Mouse (Mus musculus) fibroblast of lung, adult 2 months (primary cell): ENCODE results near the gene Pick1.
"Not testable (repeated sequence)": the region's sequence is repeated elsewhere in the genome, so short reads cannot be mapped to it uniquely, and the experiment has no call there.

Experiments used
- DNase-seq: peaks from one replicate; pipeline ENCODE4 v3.0.0-alpha.2; 2011; ENCODE audit warnings: low read depth

Gene Pick1

DNA sequence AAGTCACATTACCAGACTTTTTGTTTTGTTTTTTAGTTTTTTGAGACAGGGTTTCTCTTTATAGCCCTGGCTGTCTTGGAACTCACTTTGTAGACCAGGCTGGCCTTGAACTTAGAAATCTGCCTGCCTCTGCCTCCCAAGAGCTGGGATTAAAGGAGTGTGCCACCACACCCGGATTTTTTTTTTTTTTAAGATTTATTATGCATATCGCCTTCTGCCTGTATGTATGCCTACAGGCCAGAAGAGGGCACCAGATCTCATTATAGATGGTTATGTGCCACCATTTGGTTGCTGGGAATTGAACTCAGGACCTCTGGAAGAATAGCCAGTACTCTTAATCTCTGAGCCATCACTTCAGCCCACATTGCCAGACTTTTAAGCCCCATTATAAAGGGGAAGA, 3.2 kb upstream of the Pick1 start:
- not testable (repeated sequence) for DNase-seq

DNA sequence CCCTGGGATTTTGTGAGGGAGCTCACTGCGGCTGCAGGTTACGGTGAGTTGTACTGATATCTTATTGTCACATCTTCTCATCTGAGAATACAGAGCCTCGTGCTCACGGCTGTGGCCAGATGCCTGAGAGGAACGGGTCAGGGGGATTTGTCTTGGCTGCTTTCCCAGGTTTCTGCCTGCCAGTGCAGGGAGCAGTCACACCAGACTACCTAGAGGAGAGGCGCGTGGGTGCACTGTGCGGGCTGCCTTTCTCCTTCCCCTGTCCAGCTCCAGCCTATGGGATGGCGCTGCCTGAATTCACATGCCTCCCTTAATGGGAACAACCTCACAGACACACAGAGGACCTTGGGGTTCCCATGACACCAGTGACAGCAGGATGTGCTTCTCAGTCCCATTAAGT, 6.3 kb downstream of the Pick1 start:
- DNase-seq, result no peak

DNA sequence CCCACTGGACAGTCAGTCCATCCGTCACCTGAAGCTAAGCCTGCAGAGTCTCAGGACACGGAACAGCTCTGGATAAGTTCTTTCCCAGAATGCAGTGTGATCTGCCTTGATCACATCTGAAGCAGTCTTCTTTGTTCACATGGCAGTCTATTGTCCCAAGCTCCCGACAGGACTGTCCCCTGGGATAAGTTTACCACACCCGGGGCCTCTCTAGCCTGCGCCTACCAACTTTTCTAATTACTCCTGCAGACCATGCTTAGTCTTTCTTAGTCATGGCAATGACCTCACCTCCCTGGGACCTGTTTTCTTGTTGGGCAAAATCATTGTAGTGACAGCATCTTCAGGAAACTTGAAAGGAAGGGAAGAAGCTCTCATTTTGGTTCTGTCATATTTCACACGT, 9.1 kb downstream of the Pick1 start:
- DNase-seq, result no peak

DNA sequence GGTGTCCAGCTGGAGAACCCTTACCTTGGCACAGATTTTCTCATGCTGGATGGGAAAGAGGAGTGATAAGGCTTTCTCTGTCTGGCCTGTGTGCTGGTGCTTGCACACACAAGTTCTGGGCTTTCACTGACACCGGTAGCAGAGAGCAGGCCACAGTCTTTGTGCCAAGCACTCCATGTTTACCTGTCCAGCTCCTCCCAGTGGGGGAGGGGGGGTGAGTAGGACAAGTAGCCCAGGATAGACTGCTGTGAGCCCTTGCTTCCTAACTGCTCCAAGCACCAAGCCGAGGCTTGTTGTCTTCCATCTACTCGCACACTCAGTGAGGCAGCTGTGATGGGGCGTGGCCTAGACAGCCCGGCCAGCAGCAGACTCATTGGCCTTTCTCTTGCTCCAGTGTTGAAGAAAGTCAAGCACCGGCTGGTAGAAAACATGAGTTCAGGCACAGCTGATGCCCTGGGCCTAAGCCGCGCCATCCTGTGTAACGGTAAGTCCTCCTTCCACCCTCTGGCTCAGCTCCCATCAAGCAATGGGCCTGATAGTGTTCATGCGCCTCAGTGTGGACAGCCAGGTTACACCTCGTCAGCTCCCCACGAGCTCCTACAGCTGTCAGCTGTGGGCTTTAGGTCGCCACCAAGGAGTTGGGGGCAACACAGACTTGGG, 13.7 kb downstream of the Pick1 start:
- no peak for DNase-seq

DNA sequence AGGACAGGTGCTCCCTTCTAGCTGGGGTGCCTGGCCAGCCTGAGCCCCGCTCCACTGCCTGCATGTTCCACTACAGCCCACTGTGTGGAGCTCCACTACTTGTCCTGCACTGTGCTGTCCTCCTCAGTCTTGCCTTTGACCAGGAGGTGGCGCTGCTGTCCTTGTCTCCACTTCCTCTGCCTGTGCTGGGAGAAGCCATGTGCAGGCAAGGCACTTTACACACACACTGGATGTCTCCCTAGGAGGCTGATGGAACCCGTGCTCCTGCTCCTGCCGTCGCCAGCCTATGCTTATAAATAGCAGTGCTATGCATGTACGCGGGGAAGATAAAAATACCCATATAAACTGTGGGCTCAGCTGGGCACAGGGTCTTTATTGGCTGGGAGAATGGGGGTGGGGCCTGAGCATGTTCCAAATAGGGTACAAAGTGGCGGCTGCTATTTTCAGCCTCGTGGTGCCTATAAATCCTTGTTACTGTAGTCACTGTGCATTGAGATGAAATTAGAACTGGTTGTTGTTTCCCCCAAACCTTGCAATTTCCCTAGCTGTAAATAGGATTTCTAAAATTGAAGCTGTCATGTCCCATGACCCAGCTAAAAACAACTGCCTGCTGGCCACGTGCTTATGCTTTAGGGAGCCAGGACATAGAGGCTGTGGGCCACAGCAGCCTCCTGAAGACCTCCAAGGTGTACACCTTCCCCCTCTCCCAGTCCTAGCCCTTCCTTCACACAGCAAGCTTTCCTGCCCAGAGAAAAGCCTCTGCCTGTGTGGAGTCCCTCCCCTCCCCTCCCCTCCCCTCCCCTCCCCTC, 14.5 kb downstream of the Pick1 start:
- peak; percentile 82 for DNase-seq

DNA sequence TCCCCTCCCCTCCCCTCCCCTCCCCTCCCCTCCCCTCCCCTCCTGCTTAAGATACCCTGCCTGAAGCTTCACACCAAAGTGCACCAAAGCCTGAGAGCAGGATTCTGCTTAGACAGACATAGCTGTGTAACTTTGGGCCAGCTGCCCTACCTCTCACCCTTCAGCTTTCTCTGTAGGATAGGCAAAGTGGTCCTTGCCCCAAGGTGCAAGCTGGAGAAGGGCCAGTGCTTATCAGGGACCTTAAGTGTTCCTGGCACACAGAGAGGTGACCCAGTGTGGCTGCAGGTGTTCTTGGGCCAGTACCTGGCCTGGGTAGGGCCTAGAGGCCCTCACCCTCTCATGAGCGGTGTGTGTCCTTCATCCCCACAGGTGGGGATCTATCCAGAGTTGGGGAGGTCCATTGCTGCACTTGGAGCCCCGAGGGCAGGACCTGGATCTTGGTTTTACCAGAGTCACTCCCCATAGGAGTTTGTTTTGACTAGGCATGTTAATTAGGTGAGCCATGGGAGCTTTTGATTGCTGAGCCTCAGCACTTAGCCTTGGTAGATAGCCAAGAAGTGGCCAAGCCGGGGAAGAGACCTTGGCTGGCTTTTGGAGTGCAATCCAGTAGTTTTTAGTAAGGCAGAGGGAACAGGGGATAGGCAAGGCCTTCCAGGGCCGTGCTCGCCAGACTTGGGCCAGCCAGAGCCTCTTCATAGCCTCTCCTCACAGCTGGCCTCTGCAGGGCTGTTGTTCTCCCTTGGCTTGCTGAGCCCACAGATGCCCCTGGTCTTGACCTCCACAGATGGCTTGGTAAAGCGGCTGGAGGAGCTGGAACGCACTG, 15.3 kb downstream of the Pick1 start:
- DNase-seq, result no peak

DNA sequence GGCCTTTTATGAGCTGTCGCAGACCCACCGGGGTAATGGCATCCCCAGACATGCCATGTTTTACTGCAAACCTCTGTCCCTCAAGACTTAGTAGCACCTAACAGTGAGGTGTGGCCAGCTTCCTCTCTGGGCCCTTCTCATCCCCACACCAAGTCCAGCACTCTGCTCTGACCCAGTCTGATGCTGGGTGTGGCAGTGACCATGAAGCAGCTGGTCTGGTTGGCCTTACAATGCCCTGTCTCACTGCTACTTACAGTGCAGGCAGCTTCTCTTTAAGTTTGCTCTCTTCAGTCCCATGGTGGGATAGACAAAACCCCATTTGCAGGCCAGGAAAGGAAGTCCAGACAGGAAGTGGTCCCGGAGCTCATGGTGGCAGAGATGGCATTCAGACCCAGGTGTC, 16.3 kb downstream of the Pick1 start:
- DNase-seq, result no peak

DNA sequence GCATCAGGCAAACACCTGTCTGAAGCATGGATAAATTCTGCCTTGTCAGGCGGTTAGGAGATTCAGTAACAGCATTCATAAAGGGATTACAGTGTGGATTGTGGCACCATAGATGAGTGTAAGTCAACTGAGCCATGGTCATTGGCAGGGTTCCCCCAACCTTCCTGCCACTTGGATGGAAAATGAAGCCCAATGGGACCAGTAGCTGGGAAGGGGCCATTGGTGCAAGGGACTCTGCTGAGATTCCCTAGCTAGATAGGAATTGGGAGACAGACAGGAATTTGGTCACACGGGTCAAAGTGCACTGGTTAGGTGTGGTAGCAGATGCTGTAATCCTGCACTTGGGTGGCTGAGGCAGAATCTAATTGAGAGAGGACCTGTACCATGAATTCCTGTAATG, 21.3 kb downstream of the Pick1 start:
- no peak for DNase-seq

DNA sequence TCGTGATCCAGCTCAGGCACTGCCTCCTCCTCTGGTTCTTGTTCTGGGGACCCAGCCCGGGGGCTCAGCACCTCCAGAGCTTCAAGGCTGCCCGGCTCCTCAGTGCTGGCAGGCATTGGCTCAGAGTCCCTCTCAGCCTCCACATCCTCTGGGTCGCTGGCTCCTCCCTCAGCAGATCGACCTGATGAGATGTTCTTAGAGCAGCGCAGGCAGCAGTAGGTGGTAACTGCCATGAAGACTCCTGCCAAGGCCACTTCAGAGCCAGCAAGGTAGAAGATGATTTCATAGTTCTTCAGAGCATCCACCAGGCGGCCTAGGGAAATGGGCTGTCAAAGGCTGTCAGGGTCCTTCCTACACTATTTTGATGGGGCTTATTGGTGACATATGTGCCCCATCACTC, 22.2 kb downstream of the Pick1 start:
- DNase-seq, result no peak

DNA sequence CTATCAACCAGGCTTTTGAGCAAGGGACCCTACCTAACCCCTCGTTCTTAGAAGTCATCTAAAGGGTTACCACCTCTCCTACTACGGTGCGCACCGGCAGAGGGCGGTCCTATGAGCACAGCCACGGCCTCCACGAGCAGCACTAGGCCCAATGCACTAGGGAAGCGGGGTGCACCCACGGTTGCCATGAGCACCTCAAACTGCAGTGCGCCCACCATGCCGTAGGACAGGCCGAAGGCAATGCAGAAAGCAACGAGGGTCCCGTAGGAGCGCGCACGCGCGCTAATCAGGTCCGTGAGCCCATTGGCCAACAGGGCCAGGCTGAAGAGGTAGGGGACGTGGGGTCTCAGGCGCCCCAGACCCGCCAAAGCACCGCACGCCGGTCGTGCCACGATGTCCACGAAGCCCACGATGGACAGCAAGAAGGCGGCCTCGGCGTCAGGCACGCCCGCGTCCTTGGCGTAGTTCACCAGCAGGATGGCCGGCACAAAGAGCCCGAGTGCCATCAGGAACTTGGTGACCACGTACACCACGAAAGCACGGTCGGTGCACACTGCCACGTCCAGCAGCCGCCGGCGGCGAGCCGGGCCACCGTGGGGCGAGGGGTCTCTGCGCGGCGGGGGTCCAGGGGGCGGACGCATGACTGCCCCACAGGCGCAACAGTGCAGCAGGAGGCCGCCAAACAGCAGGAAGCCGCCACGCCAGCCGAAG, 23.0 kb downstream of the Pick1 start:
- no peak for DNase-seq

DNA sequence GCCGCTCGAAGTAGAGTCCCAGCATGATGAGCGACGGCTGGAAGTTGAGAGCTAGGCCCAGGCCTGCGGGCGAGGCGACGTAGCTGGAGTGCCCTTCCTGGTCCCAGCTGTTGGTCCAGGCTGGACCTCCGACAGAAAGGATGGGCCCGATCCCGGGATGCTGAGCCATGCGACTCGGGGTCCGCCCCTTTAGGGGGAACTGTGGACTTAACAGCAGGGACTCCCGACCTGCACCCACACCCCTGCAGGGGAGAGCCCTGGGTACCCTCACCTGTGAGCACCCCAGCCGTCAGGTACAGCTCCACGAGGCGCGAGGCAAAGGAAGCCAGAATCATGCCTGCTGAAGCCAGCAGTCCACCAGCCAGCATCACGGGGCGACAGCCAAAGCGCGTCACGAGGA, 23.6 kb downstream of the Pick1 start:
- DNase-seq, result no peak

DNA sequence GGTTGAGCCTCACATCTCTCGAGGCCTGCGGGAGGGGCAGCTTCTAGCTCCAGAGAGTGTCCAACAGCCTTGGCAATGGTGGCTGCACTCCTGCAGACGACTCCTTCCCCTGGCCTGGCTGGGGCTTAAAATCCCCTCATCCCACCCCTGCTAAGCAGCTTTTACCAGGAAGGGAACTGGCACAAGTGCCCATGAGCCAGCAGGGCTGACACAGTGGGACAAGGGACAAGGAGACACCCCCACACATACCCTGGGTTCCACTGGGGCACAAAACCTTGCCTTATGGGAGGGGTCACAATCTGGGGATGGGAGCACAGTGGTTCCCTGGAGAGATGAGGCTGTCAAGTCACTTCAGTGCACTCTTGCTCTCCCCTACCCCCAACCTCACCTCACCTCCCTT, 25.7 kb downstream of the Pick1 start, which contains the start of gene Slc16a8:
TSS of gene Slc16a8 (minus strand) at position 101 of the 400 bp plus-strand sequence.
- DNase-seq, result no peak

DNA sequence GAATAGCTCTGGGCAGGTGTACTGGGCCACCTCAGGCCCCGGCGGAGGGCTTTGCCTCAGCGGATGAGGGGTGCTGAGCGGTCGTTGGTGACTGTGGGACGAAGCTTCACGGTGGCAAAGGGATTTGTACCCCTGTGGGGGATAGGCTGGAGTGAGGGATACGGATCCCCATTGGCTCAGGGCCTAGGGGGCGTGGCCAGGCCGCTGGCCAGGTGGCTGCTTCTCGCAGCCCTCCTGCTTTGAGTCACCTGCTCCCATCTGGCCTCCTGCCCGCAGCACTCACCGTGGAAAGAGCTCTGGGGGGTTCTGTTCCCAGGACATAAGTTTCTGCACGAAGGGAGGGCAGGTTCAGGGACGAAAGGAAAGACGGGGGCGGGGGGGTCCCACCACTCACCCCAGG, 29.5 kb downstream of the Pick1 start:
- no peak for DNase-seq

DNA sequence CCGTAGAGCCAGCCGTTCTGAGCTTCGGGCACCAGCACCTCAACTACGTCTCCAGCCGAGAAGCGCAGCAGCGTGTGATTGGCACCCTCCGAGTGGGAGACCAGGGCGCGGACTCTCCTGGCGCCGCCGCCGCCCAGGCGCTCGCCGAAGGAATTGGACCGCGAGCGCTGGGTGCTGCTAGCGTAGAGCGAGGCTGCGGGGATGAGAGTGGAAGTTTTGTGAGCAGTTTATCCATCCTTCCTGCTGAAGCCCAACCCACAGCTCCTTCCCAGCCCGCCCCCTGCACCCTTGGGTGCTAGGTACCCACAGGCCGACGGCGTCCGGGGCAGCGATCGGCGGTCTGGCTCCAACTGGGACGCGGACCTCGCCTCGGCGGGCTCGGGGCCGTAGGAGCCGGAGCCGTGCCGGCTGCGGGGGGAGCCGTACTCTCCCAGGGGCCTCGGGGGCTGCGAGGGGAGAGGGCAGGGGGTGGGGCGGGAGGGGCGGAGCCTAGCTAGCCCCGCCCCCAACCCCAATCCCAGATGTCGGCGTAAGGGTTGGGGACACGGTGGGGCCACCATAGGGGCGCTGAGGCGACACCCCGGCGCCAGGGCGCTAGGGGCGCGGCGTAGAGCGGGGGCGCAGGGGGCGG, 32.2 kb downstream of the Pick1 start:
- DNase-seq, result no peak

DNA sequence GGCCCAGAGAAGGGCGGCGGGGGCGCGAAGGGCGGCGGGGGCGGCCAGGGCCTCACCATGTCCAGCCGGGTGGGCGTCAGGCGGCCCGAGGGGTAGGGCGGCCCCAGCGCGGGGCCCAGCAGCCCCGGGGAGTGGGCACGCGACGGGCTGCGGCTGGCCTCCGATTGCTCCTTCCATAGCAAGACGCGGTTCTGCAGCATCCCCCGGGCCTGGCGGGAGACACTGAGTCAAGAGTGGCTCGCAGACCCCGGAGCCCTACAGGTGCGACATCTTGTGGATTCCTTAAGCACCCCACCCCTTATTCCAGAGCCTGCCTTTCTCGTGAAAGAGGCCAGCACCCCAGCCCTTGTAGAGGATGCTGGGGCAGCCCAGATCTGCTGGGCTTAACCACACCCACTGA, 32.8 kb downstream of the Pick1 start:
- no peak for DNase-seq

DNA sequence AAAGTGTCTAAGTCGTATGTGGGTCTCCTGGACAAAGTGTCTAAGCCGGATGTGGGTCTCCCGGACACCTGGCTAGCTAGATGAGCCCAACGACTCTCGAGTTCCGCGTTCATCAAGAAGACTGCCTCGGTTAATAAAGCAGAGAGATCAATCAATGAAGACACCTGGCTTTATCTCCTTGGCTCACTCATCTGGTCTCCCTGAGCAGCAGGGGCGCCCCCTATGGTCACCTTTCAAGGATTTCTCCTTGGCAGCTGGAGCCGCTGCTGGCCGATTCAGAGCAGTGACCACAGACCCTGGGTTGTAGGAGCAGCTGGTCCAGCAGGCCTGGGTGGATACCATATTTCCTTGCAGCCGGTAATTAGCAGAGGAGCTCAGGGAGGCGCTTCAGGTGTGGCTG, 33.4 kb downstream of the Pick1 start:
- DNase-seq, result no peak

DNA sequence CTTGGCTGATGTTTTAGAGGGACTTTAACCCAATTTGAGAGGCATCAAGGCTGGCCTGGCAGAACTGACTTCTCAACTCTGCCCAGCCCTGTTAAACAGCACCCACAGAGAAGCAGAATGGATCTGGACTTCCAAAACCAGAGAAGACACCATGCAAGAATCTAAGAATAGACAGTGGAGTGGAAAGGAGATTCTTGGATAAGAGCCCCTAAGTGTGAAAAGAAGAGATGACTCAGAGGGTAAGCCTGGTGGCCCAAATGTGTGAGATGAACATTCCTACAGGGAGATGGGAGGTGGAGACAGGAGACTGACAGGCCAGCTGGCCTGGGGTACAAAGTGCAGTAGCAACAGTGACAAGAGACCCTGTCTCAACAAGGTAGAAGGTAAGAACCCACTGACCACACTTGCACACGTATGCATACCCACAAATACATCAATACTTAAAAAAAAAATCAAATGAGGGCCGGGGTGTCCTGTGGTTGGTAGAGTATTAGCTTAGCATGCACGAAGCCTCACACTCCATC, 33.9 kb downstream of the Pick1 start:
- DNase-seq, result no peak

DNA sequence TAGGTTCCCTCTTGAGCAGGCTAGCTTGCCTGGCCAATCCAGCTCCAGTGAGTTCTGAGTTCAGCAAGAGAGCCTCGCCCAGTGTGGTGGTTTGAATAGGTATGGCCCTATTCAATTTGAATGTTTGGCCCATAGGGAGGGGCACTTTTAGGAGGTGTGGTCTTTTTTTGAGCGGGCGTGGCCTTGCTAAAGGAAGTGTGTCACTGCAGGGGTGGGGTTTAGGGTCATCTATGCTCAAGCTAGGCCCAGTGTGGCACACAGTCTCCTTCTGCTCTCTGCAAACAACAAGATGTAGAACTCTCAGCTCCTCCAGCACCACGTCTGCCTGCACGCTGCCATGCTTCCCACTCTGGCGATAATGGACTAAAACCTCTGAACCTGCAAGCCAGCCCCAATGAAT, 34.8 kb downstream of the Pick1 start:
- no peak for DNase-seq

DNA sequence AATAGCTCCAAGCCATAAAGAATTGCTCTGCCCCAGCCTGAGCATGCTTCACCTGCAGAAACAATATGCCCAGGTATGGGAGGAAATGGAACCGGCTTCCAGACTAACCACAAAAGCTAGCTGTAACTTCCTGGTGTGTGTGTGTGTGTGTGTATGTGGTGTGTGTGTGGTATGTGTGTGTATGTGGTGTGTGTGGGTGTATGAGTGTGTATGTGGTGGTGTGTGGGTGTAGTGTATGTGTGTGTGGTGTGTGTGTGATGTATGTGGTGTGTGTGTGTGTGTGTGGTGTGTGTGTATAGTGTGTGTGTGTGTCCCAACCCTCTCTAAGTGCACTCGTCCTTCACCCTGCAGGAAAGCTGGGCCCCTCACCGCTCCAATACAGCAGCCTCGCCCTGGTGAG, 36.4 kb downstream of the Pick1 start:
- no peak for DNase-seq

DNA sequence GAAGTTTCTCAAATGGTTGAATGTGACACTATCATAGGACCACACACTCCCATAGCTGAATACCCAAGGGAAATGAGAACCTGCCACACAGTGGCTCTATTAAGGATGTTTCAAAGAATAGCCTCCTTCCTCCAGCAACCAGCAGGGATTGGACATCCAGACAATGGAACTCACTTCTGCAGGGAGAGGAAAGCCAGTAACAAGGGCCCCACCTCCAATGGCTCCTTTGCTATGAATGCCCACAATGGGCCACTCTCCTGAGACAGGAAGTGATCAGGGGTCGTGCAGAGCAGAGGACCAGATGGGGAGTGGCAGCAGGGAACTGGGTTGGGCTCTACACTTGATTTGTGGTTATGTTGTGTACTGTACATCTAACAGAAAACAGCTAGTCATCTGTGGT, 39.5 kb downstream of the Pick1 start:
- no peak for DNase-seq

DNA sequence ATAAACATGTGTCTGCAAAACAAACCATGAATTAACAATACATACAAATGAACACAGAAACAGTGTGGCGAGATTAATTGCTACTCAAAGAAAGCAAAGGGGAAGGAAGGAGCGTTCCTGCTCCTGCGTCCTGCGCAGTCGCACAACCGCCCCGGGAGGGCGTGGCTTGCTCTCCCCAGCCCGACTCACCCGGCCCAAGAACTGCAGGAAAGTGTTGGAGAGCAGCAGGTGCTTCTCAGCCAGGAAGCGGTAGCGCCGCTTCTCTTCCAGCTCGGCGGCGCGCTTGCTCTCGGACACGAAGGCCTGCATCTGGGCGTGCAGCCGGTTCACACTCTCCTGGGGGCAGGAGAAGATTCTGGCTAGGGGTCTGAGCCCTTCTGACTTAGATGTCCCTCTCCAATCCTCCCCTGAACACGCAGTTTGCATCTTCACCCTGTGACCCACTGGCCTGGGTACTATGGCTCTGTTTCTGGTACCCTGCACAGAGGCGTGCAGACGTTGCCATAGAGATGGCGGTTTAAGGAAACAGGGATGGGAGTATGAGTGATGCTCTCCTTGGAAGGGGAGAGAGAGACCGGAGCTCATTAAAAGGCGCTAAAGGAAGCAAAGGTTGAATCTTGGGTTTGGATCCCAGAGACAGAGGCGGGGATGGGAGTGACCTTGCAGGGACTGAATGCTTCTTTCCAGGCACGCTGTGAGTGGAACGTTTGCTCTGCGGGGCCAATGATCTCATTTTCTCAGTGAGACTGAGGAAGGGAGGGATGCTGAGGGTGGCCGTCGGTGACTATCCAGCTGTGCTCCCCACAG, 41.5 kb downstream of the Pick1 start:
- DNase-seq, result peak; percentile 20
